Mouse (Mus musculus): ENCODE data around the gene Rubcnl. TPM values are rescaled to one million over a fixed set of nuclear protein-coding genes. Genes with fewer than 3 reads are reported as not detected.

Rubcnl gene
- polyA plus RNA-seq, 1 experiment from 2014 or later: 0.13 TPM

DNA sequence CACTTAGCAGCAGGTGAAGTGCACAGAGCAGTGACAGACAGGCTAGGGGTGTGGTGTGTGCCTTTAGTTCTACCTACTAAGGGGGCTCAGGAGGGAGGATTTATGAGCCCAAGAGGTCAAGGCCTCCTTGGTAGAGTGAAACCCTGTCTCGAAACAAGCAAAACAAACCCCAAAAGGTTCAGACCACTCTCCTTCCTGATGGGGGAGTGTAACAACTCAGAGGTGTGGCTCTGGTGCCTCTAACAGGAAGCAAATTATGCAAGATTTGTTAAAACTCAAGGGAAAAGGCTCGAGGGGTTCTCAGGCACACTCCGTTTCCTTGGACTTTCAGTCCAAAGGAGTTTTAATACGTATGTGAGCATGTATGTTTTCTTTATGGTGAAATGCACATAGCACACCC is 5.5 kb upstream of the Rubcnl start:
- no peaks in the 10 kb centered on the region for H3K27me3 ChIP-seq (ENCODE audit: control insufficient read depth, insufficient read depth, low read length)
- ATAC-seq (ENCODE audit: low FRiP score, low TSS enrichment) (no peak), DNase-seq (no peak)
- H3K36me3 ChIP-seq (ENCODE audit: control insufficient read depth, insufficient read depth, low read length): no peaks in the 10 kb centered on the region
- no peak overlapping the region for H3K9ac ChIP-seq (replicated peaks; ENCODE audit: low read length)
- no peak overlapping the region for H3K27ac ChIP-seq (replicated peaks; ENCODE audit: low read depth, low read length)
- H3K4me3 ChIP-seq (replicated peaks; ENCODE audit: low read depth, low read length): no peak overlapping the region
- WGBS: 70% methylated on average over 4 of the region's 4 CpGs
- H3K4me1 ChIP-seq (ENCODE audit: control insufficient read depth, insufficient read depth, low read length): no peaks in the 10 kb centered on the region
- no peak overlapping the region for H3K4me2 ChIP-seq (ENCODE audit: low read length)
- no peaks in the 10 kb centered on the region for H3K9me3 ChIP-seq (ENCODE audit: control insufficient read depth, low read length)

DNA sequence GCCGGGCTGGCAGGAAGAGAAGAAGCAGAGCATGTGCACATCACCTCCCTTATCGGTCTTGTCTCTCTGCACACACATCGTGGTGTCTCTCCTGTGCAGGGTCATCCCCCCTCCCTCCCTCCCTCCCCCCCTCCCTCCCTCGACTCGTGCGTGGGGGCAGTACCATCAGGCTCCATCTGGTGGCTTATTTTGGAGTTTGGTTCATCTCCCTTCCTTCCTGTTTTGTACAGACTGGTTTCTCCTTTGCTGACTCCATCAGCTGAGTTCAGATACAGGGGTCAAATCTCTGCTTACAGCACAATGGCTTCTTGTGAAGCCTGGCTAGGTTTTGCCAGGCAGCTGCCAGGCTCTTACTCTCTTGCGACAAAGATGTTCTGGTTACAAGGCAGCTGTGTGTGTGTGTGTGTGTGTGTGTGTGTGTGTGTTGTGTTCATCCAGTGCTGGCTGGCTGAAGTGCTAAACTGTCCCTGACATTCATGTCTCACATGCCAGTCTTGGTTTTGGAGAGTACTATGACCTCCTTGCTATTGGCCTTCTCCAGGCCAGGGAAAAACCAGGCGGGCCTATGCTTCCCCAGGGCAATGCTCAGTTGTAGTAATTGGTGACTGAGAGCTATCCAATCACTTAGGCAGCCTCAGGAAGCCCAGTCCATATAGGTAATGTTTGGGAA is 4.7 kb upstream of the Rubcnl start:
- Histone ChIP-seq H3K4me1 (ENCODE audit: control insufficient read depth, insufficient read depth, low read length) (no peaks in the 10 kb centered on the region), H3K9ac (replicated peaks; ENCODE audit: low read length) (no peak overlapping the region), H3K4me2 (ENCODE audit: low read length) (no peak overlapping the region), H3K27me3 (ENCODE audit: control insufficient read depth, insufficient read depth, low read length) (no peaks in the 10 kb centered on the region), H3K9me3 (ENCODE audit: control insufficient read depth, low read length) (no peaks in the 10 kb centered on the region), H3K4me3 (replicated peaks; ENCODE audit: low read depth, low read length) (no peak overlapping the region), H3K36me3 (ENCODE audit: control insufficient read depth, insufficient read depth, low read length) (no peaks in the 10 kb centered on the region), H3K27ac (replicated peaks; ENCODE audit: low read depth, low read length) (no peak overlapping the region)
- 41% methylated on average over 8 of the region's 8 CpGs for WGBS
- DNase-seq: peak; percentile 16
- ATAC-seq (ENCODE audit: low FRiP score, low TSS enrichment): no peak

- DNase-seq: no peak
- 78% methylated on average over 9 of the region's 9 CpGs for WGBS
- H3K27ac ChIP-seq (replicated peaks; ENCODE audit: low read depth, low read length): no peak overlapping the region
These were observed 841 bp downstream of the Rubcnl start for GRCm38 (mm10) chr14:75016715-75017020.

GRCm38 (mm10) chr14:75017277-75017676 is 1.4 kb downstream of the Rubcnl start:
- Histone ChIP-seq H3K27me3 (ENCODE audit: control insufficient read depth, insufficient read depth, low read length) (no peaks in the 10 kb centered on the region), H3K9ac (replicated peaks; ENCODE audit: low read length) (no peak overlapping the region), H3K4me2 (ENCODE audit: low read length) (no peak overlapping the region), H3K4me1 (ENCODE audit: control insufficient read depth, insufficient read depth, low read length) (0 out of 2 replicates have a peak, but pooled peaks cover 4% of the 10 kb centered on the region), H3K27ac (replicated peaks; ENCODE audit: low read depth, low read length) (no peak overlapping the region), H3K36me3 (ENCODE audit: control insufficient read depth, insufficient read depth, low read length) (no peaks in the 10 kb centered on the region), H3K4me3 (replicated peaks; ENCODE audit: low read depth, low read length) (no peak overlapping the region), H3K9me3 (ENCODE audit: control insufficient read depth, low read length) (no peaks in the 10 kb centered on the region)
- no peak for ATAC-seq (ENCODE audit: low FRiP score, low TSS enrichment)
- WGBS: 83% methylated on average over 7 of the region's 7 CpGs
- DNase-seq: no peak

More at GRCm38 (mm10) chr14:75016715-75017020, 841 bp downstream of the Rubcnl start:
- H3K4me1 ChIP-seq (ENCODE audit: control insufficient read depth, insufficient read depth, low read length): 0 out of 2 replicates have a peak, but pooled peaks cover 4% of the 10 kb centered on the region
- H3K4me3 ChIP-seq (replicated peaks; ENCODE audit: low read depth, low read length): peak overlapping the region; percentile 39
- no peaks in the 10 kb centered on the region for H3K9me3 ChIP-seq (ENCODE audit: control insufficient read depth, low read length)
- peak overlapping the region; percentile 88 for H3K4me2 ChIP-seq (ENCODE audit: low read length)
- H3K9ac ChIP-seq (replicated peaks; ENCODE audit: low read length): peak overlapping the region; percentile 40; the same call in 1 of the 2 replicates
- no peaks in the 10 kb centered on the region for H3K36me3 ChIP-seq (ENCODE audit: control insufficient read depth, insufficient read depth, low read length)
- ATAC-seq (ENCODE audit: low FRiP score, low TSS enrichment): no peak
- no peaks in the 10 kb centered on the region for H3K27me3 ChIP-seq (ENCODE audit: control insufficient read depth, insufficient read depth, low read length)

- ATAC-seq (ENCODE audit: low FRiP score, low TSS enrichment) (no peak), DNase-seq (no peak)
- Histone ChIP-seq H3K27me3 (ENCODE audit: control insufficient read depth, insufficient read depth, low read length) (no peaks in the 10 kb centered on the region), H3K4me2 (ENCODE audit: low read length) (no peak overlapping the region), H3K9me3 (ENCODE audit: control insufficient read depth, low read length) (no peaks in the 10 kb centered on the region), H3K4me3 (replicated peaks; ENCODE audit: low read depth, low read length) (no peak overlapping the region), H3K36me3 (ENCODE audit: control insufficient read depth, insufficient read depth, low read length) (no peaks in the 10 kb centered on the region), H3K27ac (replicated peaks; ENCODE audit: low read depth, low read length) (no peak overlapping the region), H3K4me1 (ENCODE audit: control insufficient read depth, insufficient read depth, low read length) (0 out of 2 replicates have a peak, but pooled peaks cover 4% of the 10 kb centered on the region), H3K9ac (replicated peaks; ENCODE audit: low read length) (no peak overlapping the region)
- WGBS: 91% methylated on average over 18 of the region's 18 CpGs
These were observed 2.3 kb downstream of the Rubcnl start for GRCm38 (mm10) chr14:75017877-75018825.

- Histone ChIP-seq H3K36me3 (ENCODE audit: control insufficient read depth, insufficient read depth, low read length) (no peaks in the 10 kb centered on the region), H3K27ac (replicated peaks; ENCODE audit: low read depth, low read length) (no peak overlapping the region), H3K27me3 (ENCODE audit: control insufficient read depth, insufficient read depth, low read length) (no peaks in the 10 kb centered on the region), H3K4me3 (replicated peaks; ENCODE audit: low read depth, low read length) (no peak overlapping the region), H3K9ac (replicated peaks; ENCODE audit: low read length) (no peak overlapping the region), H3K9me3 (ENCODE audit: control insufficient read depth, low read length) (no peaks in the 10 kb centered on the region), H3K4me2 (ENCODE audit: low read length) (no peak overlapping the region), H3K4me1 (ENCODE audit: control insufficient read depth, insufficient read depth, low read length) (0 out of 2 replicates have a peak, but pooled peaks cover 4% of the 10 kb centered on the region)
- 87% methylated on average over 4 of the region's 4 CpGs for WGBS
- DNase-seq (no peak), ATAC-seq (ENCODE audit: low FRiP score, low TSS enrichment) (no peak)
These were observed 3.0 kb downstream of the Rubcnl start for GRCm38 (mm10) chr14:75018829-75019228.

- H3K9me3 ChIP-seq (ENCODE audit: control insufficient read depth, low read length): no peaks in the 10 kb centered on the region
- 87% methylated on average over 12 of the region's 12 CpGs for WGBS
- DNase-seq (no peak), ATAC-seq (ENCODE audit: low FRiP score, low TSS enrichment) (no peak)
- H3K9ac ChIP-seq (replicated peaks; ENCODE audit: low read length): no peak overlapping the region
- H3K27me3 ChIP-seq (ENCODE audit: control insufficient read depth, insufficient read depth, low read length): no peaks in the 10 kb centered on the region
- H3K4me1 ChIP-seq (ENCODE audit: control insufficient read depth, insufficient read depth, low read length): 0 out of 2 replicates have a peak, but pooled peaks cover 4% of the 10 kb centered on the region
- no peaks in the 10 kb centered on the region for H3K36me3 ChIP-seq (ENCODE audit: control insufficient read depth, insufficient read depth, low read length)
- no peak overlapping the region for H3K27ac ChIP-seq (replicated peaks; ENCODE audit: low read depth, low read length)
- H3K4me2 ChIP-seq (ENCODE audit: low read length): no peak overlapping the region
- H3K4me3 ChIP-seq (replicated peaks; ENCODE audit: low read depth, low read length): no peak overlapping the region
These were observed 4.9 kb downstream of the Rubcnl start for GRCm38 (mm10) chr14:75020581-75021253.

GRCm38 (mm10) chr14:75022522-75022921 is 6.7 kb downstream of the Rubcnl start:
- no peak overlapping the region for H3K4me2 ChIP-seq (ENCODE audit: low read length)
- no peaks in the 10 kb centered on the region for H3K27me3 ChIP-seq (ENCODE audit: control insufficient read depth, insufficient read depth, low read length)
- DNase-seq (no peak), ATAC-seq (ENCODE audit: low FRiP score, low TSS enrichment) (no peak)
- no peak overlapping the region for H3K4me3 ChIP-seq (replicated peaks; ENCODE audit: low read depth, low read length)
- no peak overlapping the region for H3K27ac ChIP-seq (replicated peaks; ENCODE audit: low read depth, low read length)
- 90% methylated on average over 9 of the region's 9 CpGs for WGBS
- no peaks in the 10 kb centered on the region for H3K9me3 ChIP-seq (ENCODE audit: control insufficient read depth, low read length)
- H3K9ac ChIP-seq (replicated peaks; ENCODE audit: low read length): no peak overlapping the region
- H3K36me3 ChIP-seq (ENCODE audit: control insufficient read depth, insufficient read depth, low read length): no peaks in the 10 kb centered on the region
- H3K4me1 ChIP-seq (ENCODE audit: control insufficient read depth, insufficient read depth, low read length): no peaks in the 10 kb centered on the region

Measured in midbrain, embryonic 14.5 days (tissue).